Mouse (Mus musculus): ENCODE measurements at regions not wholly inside any gene's neighbourhood (a gene's known extent, or its start where the extent isn't known, plus 50 kb on each side); places are given as distances from the start of the nearest gene placed in this dataset.

- DNase-seq (ENCODE audit: low read depth), result no peak
- no peak for TF ChIP-seq CTCF (IDR thresholded peaks at IDR 0.05; ENCODE audit: borderline replicate concordance, extremely low read depth, insufficient read depth, insufficient read length)
- no peak for TF ChIP-seq POLR2A (IDR thresholded peaks at IDR 0.05; ENCODE audit: borderline replicate concordance, extremely low read depth, insufficient read depth, insufficient read length, poor library complexity, severe bottlenecking)
These were observed 462.4 kb upstream of the Gcfc2 start for GRCm38 (mm10) chr6:81461095-81461494.

GRCm38 (mm10) chr6:81464442-81464841, 459.0 kb upstream of the Gcfc2 start:
- DNase-seq (ENCODE audit: low read depth), result no peak
- no peak for TF ChIP-seq POLR2A (IDR thresholded peaks at IDR 0.05; ENCODE audit: borderline replicate concordance, extremely low read depth, insufficient read depth, insufficient read length, poor library complexity, severe bottlenecking)
- TF ChIP-seq CTCF (IDR thresholded peaks at IDR 0.05; ENCODE audit: borderline replicate concordance, extremely low read depth, insufficient read depth, insufficient read length), result no peak

DNA sequence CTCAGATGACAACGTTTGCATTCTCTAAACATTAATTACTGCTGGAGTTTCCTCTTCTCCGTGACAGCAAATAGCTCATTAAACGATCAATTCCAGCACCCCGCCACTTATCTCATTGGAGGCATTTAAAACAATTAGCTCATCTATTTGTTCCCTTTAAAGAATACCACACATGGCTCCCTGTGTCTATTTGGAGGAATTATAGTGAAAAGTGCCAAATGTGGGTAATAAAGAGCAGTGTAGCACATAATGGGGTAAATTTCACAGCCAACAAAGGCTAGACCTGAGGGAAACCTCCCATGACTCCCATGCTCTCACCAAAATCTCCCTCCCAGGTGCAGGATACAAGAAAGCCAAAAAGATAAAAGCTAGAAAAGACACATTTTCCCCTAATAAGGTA, 456.9 kb upstream of the Gcfc2 start:
- TF ChIP-seq CTCF (IDR thresholded peaks at IDR 0.05; ENCODE audit: borderline replicate concordance, extremely low read depth, insufficient read depth, insufficient read length), result no peak
- no peak for TF ChIP-seq POLR2A (IDR thresholded peaks at IDR 0.05; ENCODE audit: borderline replicate concordance, extremely low read depth, insufficient read depth, insufficient read length, poor library complexity, severe bottlenecking)
- DNase-seq (ENCODE audit: low read depth), result peak; percentile 59

DNA sequence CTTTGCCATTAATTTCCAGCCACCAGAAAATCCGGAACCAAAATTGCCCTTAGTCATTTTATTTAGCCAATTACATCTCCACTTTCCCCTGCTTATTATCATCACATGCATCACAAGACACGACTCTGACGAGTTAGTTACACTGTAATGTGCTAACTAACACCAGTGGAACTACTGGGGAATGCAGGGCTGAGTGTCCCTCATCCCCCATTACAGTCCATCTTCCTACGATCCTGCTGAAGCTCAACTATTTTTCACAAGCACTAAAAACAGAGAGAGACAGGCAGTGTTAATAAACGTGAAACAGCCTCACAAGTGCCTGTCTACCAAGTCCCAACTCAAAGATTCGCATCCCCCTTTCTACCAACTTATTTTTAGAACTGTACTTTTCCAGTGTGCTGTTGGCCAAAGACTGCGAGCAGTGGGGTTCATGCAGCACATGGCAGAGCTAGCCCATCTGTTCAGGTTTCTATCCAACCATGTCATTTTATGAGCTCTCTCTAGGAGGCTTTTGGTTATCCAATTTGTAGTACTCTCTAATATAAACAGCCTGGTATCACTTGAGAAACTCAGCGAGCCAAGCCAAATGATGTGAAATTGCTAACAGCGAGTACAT, 452.0 kb upstream of the Gcfc2 start:
- DNase-seq (ENCODE audit: low read depth), result peak; percentile 80
- no peak for TF ChIP-seq CTCF (IDR thresholded peaks at IDR 0.05; ENCODE audit: borderline replicate concordance, extremely low read depth, insufficient read depth, insufficient read length)
- no peak for TF ChIP-seq POLR2A (IDR thresholded peaks at IDR 0.05; ENCODE audit: borderline replicate concordance, extremely low read depth, insufficient read depth, insufficient read length, poor library complexity, severe bottlenecking)

GRCm38 (mm10) chr6:81472506-81472905, 451.0 kb upstream of the Gcfc2 start:
- TF ChIP-seq CTCF (IDR thresholded peaks at IDR 0.05; ENCODE audit: borderline replicate concordance, extremely low read depth, insufficient read depth, insufficient read length) (no peak), POLR2A (IDR thresholded peaks at IDR 0.05; ENCODE audit: borderline replicate concordance, extremely low read depth, insufficient read depth, insufficient read length, poor library complexity, severe bottlenecking) (no peak)

GRCm38 (mm10) chr6:81474786-81475185, 448.7 kb upstream of the Gcfc2 start:
- TF ChIP-seq POLR2A (IDR thresholded peaks at IDR 0.05; ENCODE audit: borderline replicate concordance, extremely low read depth, insufficient read depth, insufficient read length, poor library complexity, severe bottlenecking), result no peak
- DNase-seq (ENCODE audit: low read depth), result no peak

More at GRCm38 (mm10) chr6:81472506-81472905, 451.0 kb upstream of the Gcfc2 start:
- peak; percentile 19 for DNase-seq (ENCODE audit: low read depth)

DNA sequence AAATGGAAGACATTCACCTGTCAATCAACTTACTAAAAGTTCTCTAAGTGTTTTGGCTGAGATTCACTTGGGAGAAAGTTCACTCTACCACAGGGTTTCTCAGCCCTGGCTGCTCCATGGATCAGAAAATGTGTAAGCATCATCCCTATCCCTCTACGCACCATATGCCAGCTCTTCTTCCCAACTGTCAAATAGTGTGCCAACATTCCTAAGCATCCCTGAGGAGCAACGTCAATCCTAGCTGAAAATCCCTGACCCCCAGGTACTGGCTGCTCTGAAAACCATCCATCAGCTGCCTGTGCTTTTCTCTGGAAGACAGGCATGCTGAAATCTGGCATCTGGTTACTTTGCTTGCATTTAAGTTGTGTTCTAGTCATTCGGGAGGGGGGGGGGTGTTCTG, 436.5 kb upstream of the Gcfc2 start:
- peak; percentile 44 for DNase-seq (ENCODE audit: low read depth)
- TF ChIP-seq CTCF (IDR thresholded peaks at IDR 0.05; ENCODE audit: borderline replicate concordance, extremely low read depth, insufficient read depth, insufficient read length) (no peak), POLR2A (IDR thresholded peaks at IDR 0.05; ENCODE audit: borderline replicate concordance, extremely low read depth, insufficient read depth, insufficient read length, poor library complexity, severe bottlenecking) (no peak)

DNA sequence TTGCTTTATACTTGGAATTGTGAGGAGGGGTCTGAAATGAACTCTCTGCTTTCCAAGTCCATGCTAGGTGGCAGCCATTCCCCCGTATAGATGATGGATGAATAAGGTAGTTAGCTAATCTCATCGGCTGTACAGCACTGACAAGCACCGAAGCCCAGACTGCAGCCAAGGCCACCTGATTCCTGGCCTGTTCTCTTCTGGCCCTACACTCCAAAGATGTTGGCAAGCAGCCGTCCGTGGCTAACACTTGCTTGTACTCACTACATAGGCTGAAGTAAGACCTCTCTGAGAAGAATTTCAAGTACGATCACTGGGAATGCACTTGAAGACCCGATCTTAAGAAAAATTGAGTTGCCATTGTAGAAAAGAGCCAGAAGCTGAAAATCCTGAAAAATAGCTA, 427.2 kb upstream of the Gcfc2 start:
- DNase-seq (ENCODE audit: low read depth), result no peak
- TF ChIP-seq CTCF (IDR thresholded peaks at IDR 0.05; ENCODE audit: borderline replicate concordance, extremely low read depth, insufficient read depth, insufficient read length) (no peak), POLR2A (IDR thresholded peaks at IDR 0.05; ENCODE audit: borderline replicate concordance, extremely low read depth, insufficient read depth, insufficient read length, poor library complexity, severe bottlenecking) (no peak)

- no peak for TF ChIP-seq POLR2A (IDR thresholded peaks at IDR 0.05; ENCODE audit: borderline replicate concordance, extremely low read depth, insufficient read depth, insufficient read length, poor library complexity, severe bottlenecking)
- no peak for TF ChIP-seq CTCF (IDR thresholded peaks at IDR 0.05; ENCODE audit: borderline replicate concordance, extremely low read depth, insufficient read depth, insufficient read length)
- DNase-seq (ENCODE audit: low read depth), result no peak
These were observed 406.3 kb upstream of the Gcfc2 start for GRCm38 (mm10) chr6:81517185-81517584.

- no peak for DNase-seq (ENCODE audit: low read depth)
- TF ChIP-seq CTCF (IDR thresholded peaks at IDR 0.05; ENCODE audit: borderline replicate concordance, extremely low read depth, insufficient read depth, insufficient read length) (no peak), POLR2A (IDR thresholded peaks at IDR 0.05; ENCODE audit: borderline replicate concordance, extremely low read depth, insufficient read depth, insufficient read length, poor library complexity, severe bottlenecking) (no peak)
These were observed 361.2 kb upstream of the Gcfc2 start for GRCm38 (mm10) chr6:81562260-81562659.

DNA sequence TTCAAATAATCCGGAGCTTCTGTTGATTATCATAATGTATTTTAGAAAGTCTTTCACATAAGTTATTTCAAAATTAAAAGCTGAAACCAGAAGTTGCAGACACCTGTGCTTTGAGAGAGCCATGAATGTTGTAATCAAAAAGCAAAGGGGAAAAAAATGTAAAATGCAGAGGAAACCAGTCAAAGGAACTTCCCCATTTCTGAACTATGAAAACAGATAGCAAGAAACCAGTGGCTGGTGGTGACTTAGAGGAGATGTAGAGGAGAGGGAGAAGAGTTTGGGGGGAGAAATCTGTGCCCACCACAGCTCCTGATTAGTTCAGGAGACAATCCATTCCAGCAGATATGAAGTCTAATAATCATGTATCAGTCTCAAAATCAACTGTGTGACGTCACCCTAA, 360.3 kb upstream of the Gcfc2 start:
- no peak for DNase-seq (ENCODE audit: low read depth)
- no peak for TF ChIP-seq CTCF (IDR thresholded peaks at IDR 0.05; ENCODE audit: borderline replicate concordance, extremely low read depth, insufficient read depth, insufficient read length)
- no peak for TF ChIP-seq POLR2A (IDR thresholded peaks at IDR 0.05; ENCODE audit: borderline replicate concordance, extremely low read depth, insufficient read depth, insufficient read length, poor library complexity, severe bottlenecking)

DNA sequence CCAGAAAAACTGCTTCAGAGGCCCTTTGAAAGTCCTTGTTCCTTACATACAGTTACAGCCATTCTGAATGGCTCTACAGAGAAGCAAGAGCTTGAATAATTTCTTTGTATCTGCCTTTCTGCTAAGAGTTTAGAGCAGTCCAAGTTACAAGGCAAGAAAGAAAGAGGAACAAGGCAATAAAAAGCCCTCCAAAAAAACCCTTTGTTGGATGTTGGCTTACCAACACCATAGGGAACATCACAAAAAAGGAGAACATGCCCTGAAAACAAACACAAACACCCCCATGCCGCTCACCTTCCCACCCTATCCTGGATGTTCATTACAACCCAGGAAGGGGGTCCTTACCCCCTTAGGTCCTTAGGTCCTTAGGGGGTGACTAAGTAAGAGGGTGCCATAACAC, 359.2 kb upstream of the Gcfc2 start:
- DNase-seq (ENCODE audit: low read depth), result no peak
- no peak for TF ChIP-seq CTCF (IDR thresholded peaks at IDR 0.05; ENCODE audit: borderline replicate concordance, extremely low read depth, insufficient read depth, insufficient read length)
